Mouse (Mus musculus) adrenal gland, adult (tissue): ENCODE data around the gene Rbm33.

Experiments
- DNase-seq, 2 experiments: peaks; one replicate each; pipeline ENCODE4 v3.0.0; 2022 to 2023; ENCODE audit warnings: low spot score in 1 of 2; ENCODE audit not compliant: inconsistent age in 2 of 2

Rbm33 gene

DNA sequence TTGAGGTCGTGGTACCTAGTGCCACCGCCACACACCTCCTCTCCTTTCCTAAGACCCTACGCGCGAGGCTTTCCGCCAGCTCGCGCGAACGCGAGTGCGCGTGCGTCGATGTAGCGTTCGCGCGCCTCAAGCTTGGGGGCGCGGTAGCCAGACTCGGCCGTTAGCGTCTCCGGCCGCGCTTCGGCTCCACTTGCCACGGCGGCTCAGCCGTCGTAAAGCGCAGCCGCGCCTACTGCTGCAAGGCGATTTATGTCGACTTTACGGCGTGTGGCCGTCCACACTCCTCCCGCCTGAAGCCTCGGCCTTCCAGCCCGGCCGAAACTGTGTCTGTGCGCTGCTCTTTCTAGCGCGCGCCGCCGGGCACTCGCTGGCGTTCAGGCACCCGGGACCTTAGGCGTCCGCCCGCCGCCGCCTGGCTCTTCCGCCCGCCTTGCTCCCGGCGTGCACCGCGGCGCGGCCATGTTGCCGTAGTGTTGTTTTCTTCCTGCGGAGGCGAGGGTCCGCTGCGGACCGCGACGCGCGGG, at the start of gene Rbm33:
TSS of gene Rbm33 (plus strand) at position 400 of the 524 bp plus-strand sequence.
- DNase-seq = peak; percentile 91 to 97

DNA sequence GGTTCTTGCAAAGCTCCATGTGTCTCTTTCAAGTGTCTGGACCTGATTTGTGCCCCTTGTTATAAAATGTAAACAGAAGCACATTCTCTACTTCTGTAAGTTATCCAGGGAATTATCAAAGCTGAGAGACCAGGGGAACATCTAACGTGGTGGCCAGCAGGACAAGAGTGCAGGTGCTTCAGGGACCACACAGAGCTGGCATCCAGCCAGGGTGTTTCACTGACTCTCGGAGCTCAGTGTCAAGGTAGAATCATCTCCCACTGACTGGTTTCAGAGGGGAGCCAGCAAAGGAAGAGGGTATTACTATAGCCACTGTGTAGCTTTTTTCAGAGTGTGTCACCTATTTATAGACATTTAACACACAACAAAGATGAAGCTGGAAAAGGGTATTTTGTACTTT, 49.3 kb upstream of the Rbm33 start:
- DNase-seq = no peak

DNA sequence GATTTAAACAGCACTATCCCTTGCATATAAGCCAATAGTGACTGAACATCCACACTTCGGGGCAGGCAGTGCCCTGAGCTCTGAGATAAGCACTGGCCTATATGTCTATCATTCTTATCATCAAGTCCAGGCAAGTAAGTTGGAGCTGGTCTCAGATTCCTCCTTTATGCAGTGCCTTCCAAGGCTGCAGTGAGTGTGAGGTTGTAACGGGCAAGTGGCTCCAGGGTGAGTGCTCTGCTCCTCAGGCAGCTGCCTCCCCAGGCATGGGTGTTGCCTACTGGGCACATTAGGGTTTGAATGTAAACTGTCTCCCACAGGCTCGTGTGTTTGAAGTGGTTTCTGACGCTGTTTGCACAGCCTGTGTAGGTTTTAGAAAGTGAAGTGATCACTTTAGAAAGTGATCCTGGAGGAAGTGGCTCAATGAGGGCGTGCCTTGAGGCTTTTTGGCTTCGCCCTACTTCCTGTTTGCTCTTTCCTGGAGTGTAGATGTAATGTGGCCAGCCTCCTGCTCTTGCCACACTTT, 47.4 kb upstream of the Rbm33 start:
- DNase-seq = no peak

DNA sequence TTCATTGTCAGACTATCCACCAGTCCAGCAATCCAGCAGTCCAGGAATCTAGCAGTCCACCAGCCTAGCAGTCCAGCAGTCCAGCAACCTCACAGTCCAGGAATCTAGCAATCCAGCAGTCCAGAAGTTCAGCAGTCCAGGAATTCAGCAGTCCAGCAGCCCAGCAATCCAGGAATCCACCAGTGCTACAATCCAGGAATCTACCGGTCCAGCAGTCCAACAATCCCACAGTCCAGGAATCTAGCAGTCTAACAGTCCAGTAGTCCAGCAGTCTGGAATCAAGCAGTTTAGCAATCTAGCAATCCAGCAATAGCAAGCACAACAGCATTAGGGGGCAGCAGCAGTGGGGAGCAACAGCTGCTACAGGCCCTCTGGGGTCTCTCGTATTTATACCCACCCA, 44.1 kb upstream of the Rbm33 start:
- DNase-seq = no peak

DNA sequence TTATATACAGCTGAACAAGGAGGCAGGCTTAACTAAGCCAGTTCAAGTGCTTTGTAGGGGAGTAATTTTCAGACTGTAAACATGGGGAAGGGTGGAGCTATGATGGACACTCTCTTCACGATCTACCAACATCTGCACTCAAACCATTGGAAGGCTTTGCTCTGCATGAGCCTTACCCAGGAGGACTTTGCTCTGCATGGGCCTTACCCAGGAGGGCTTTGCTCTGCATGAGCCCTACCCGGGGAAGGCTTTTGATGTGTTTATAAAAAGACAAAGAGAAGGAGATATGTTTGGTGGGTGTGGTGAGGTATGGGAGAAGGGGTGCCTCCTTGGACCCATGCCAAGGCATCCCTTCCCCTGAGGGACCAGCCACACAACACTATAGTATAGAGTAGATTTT, 39.6 kb upstream of the Rbm33 start:
- no peak for DNase-seq

DNA sequence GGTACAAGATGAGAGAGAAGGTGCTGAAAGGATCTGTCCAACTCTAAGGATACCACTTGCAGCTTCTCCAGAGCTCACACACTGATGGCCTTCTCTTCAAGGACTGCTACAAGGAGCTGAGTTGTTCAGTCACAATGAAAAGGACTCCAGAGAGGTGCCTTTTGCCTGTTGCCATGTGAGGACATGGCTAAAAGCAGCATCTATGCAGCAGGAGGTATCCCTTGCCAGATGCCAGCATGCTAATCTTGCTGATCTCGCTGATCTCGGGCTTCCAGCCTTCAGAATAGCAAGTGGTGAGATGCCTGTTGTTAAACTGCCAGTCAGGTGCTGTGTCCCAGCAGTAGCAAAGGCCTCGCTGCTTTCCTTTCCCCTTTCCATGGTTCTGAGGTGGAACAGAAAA, 27.8 kb upstream of the Rbm33 start:
- DNase-seq = no peak

DNA sequence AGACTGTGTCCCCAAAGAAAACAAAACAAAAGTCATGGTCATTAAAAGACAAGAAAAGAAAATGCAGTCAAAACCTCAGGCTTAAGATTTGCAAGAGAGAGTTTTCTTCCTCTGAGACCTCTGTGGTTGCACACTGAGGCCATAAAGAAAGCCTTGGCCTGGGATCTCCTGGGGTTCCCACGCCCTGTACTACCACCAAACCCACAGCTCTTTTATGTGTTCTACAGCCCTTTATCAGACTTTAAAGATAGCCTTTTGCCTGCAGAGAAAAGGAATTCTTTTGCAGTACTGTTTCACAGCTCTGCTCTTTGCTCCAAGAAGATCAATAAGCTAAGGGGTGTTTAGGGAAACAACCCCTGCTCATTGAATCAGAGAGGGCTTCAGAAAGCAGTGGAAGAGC, 26.3 kb upstream of the Rbm33 start:
- DNase-seq = no peak

DNA sequence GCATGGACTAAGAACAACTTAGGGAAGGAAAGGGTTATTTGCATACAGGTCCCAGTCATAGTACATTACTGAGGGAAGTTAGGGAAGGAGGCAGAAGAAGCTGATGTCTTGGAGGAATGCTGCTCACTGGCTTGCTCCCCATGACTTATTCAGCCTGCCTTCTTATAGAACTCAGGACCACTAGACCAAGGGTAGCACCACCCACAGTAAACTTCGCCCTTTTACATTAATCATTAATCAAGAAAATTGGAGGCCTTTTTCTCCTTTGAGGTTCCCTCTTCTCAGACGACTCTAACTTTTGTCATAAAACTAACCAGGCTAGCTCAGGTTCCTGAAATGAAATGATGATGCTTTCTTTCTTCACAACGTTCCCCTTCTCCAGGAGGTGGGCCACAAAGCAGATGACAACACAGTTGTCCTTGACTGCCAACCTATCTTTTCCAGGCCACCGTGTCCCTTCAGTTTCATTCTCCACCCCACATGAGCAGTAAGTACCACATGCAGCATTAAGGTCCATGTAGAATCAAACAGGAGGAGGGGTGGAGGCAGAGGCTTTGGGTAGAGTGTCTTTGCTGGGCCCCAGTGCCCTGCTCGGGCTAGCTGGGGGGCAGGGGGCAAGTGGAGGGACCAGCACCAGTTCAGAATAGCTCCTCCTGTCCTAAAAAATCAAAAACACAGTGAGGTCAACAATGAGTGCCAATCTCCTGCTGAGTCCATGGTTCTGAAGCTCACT, 25.6 kb upstream of the Rbm33 start:
- no peak for DNase-seq

DNA sequence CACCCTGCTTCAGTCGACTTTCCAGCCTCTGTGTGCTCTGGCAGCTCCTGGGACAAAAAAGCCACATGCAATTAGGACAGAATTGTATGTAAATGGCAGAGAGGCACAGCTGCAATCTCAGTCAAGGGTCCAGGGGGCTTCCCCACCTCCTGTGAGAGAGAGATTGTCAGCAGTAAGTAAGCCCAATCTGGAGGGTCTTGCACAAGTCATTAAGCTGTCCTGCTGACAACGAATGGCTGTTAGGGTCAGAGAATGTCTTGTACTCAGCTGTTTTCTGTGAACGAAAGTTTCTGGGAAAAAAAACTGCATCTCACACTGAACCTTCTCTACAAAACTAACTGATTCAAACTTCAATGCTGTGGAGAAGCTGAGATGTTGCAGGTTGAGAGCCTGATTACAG, 24.6 kb upstream of the Rbm33 start:
- DNase-seq = no peak

DNA sequence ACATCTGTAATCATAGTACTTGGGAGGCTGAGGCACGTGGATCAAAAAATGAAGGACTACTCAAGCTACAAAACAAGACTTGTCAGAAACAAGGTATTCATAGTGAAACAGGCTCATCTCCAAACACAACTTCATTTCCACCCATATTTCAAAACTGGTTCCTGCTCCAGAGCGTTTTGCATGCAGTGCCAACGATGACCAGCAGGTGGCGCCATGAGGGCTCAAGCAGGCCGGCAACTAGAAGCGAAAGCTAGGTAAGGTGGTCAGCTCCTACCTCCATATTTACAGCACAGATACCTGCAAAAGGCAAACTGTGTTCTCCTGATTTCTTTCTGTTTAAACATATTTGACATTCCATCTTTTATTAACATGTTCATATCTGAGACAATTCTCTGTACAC, 22.9 kb upstream of the Rbm33 start:
- DNase-seq = peak; percentile 69 to 93

DNA sequence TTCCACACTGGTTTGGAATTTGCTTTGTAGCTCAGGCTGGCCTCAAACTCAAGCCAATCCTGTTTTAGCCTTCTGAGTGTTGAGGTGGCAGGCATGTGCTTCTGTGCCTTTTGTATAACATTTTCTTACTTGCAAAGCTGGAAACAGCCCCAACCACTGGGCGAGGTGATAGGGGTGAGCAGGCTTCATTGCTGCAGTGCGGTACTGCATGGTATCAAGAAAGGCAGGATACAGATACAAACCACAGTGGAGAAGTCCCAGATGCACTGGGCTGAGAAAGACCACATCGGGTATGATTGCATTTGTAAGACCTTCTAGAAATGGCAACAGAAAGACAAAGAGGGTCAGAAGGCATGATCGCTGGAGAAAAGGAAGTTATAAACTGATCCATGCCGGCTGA, 18.8 kb upstream of the Rbm33 start:
- no peak for DNase-seq

DNA sequence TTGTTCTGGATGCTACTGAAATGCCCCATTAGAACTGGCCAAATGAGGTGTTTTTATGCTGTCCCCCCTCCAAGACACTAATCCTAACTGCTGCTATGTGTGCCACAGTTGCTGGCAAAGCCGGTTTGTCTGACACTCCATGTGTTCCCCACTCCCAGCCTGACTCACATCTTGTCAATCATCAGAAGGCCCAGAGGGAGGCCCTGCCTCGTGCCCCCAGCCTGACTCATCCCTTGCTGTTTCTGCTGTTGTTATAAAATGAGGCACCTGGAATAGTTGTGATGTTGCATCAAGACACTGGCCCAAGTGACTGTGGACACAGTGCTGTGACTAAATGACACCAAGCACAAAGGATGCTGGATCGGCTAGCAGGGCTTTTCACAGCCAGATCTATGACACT, 18.2 kb upstream of the Rbm33 start:
- no peak for DNase-seq

DNA sequence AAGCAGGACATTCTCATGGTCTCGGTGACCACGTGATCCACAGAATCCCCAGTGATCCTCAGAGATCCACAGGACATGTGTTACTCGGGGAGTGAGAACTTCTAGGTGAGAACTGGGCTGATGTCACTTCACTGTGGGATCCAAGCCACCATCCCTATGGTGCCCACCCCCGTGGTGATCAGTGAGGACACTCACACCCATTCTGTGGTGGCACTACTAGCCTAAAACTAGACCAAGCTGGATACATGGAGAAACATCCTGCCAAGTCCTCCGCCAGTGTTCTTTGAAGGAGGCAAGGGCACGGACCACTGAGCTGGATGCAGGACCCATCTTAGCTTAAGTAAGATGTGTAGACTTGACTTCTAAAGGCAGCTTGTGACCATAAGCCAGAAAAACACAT, 17.6 kb upstream of the Rbm33 start:
- no peak for DNase-seq

DNA sequence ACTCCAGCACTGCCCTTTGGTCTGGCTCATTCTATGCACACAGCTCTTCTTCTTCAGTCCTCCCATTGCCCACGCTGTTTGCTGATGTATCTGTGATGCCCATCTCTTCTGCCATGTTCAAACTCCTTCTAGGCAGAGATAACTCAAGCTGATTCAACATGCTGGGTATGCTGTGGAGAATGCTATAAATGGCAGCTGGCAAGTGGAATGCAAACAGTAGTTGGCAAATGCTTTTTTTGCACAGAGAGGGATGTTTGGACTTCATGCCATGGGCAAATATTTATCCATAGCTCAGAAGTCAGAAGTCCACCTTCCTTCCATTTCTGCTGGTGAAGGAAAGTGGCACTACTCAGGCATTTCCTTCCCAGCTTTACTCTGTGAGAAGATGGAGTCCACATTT, 14.2 kb upstream of the Rbm33 start:
- DNase-seq = no peak

DNA sequence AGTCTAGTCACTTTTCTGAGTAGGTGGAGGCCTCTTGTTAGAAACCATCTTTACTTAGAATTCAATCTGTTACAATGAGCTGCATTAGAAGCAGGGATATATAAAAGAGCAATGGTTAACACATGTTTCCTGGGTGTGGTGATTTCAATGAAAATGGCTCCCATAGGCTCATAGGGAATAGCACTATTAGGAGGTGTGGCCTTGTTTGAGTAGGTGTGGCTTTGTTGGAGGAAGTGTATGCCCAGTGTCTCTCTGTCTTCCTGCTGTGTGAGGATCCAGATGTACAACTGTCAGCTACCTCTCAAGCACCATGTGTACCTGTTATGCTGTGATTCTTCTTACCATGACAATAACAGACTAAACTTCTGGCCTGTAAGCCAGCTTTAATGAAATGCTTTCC, 12.4 kb upstream of the Rbm33 start:
- no peak for DNase-seq

DNA sequence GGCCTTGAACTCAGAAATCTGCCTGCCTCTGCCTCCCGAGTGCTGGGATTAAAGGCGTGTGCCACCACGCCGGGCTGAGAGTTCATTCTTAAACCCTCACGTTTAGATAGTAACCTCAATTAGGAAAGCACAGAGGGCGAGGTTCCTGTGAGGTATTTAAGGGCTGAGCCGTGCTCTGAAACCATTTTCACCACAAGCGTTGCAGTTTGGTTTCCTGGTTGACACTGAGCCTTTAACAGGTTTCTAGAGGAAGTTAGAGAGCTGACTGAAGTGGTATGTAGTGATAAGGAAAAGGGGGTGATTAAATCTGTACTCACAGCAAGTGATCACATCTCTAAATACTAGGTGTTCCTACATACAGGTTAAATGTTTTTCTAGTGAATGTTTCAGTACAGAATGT, 1.4 kb upstream of the Rbm33 start:
- no peak for DNase-seq

DNA sequence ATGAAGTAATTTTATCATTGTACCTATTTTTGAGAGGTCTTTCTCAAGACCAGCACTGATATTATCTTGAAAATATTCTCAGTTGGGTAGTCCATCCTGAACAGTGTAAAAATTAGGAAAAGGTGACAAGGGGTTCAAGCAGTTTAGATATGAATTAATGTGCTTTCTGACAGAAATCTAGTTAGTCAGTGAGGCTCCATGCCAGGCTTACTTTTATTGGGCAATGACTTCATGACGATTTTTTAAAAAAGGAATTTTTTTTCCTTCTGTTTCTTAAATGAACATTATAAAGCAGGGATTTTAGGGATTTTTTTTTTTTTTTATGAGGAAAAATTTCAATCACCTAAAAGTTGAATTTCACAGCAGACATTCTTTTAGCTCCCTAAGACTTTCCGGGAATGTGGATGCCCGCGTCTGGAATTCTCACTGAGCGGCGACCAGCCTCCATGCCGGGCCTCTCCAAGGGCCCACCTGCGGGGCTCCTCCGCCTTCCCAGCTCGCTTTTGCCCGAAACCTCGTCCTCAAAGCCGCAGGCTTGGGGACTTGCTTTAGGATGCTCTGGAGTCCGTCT, 685 bp upstream of the Rbm33 start:
- DNase-seq = no peak

DNA sequence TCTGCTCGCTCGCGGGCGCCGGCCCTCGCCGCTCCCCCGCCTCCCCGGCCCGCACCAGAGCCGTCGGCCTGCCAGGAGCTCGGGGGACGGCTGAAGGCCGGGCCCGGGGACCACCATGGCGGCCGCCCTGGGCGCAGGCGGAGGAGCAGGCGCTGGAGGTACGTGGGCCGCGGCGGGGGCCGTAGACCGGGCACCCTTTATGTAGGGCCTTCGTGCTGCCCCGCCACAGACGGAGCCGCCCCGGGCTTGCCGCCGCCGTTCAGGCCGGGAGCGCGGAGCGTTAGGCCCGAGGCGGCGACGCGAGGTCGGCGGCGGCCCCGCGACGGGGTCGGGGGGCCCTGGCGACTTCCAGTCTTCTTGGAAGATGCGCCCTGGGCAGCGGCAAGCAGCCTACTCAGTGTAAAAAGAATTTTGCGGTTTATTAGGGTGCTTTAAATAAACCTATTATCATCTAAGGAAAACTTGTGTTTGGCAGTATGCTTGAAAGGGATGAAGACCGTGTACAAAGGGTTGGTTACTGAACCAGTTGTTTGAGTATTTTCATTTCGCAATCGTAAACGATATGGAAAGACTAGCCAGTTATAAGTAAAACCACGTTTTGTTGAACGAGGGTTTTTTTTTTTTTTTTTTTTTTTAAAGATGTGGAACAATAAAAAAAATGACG, 464 bp downstream of the Rbm33 start:
- DNase-seq = no peak

DNA sequence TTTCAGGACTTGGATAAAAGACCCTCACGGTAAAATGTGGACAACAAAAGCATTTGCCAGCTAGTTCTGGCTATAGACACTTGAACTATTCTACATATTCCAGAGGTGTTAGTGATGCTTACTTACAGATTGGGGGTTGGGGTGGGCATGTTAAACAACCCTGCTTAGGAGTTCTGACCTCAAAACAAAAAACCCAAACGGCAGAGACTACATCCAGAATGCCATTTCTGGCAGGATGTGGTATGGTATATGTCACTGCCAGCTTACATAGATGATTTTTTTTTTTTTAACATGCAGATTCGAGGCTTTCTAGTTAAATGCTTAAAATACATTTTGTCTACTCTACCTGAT, 971 bp downstream of the Rbm33 start:
- peak in 1 of 2 experiments; percentile 40 for DNase-seq

DNA sequence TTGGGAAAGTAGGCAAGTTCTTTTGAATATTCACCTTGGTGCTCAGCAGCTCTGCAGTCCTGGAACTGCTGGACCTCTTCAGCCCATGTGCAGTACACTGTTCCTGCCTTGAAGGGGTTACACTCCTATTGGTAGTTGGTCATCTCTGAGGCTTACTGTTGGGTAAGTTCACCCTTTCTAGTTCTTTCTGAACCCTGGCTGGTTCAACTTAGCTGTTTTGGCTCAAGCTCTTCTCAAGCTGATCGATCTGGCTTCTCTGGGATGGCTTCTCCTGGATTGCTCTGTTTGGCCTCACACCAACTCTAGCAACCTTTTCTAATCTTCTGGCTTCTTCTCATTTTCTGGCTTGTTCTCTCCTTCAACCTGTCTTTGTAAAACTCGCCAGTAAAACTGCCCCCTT, 1.8 kb downstream of the Rbm33 start:
- no peak for DNase-seq

DNA sequence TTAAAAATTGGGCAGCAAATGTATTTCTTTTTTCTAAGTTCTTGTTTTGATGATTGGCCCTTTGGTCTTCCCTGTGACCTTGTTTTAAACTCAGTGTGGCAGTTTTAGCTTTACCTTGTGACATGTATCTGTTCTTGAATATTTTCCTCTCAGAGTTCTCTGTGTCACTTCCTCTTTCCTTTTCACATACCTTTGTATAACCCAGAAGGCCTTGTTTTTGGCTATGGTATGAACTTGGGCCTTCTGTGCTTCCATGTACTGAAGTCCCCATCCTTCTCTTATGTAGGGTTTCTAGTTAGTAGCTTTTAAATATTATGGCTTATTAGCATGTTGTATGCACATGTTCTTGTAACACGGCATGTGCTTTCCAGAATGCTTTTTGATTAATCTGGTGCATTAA, 4.8 kb downstream of the Rbm33 start:
- no peak for DNase-seq

DNA sequence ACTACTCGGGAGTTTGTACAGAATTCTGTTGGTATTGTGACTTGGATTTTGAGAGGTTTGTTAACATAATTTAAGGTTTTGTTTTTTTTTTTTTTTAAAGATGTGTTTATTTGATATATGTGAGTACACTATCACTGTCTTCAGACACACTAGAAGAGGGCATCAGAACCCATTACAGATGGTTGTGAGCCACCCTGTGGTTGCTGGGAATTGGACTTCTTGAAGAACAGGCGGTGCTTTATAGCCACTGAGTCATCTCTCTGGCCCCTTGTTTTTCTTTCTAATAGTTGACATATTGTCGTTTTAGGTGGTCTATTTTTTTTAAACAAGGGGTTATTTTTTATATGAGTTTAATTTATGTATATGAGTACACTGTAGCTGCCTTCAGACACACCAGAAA, 5.3 kb downstream of the Rbm33 start:
- DNase-seq = no peak
